Mouse (Mus musculus): ENCODE results near the gene AC109138.7.

GRCm38 (mm10) chr19:4257216-4257896 is 43.2 kb downstream of the AC109138.7 start:
- TF ChIP-seq CTCF (IDR thresholded peaks at IDR 0.05; ENCODE audit: low read depth, low read length) (peak; percentile 95), POLR2A (IDR thresholded peaks at IDR 0.05; ENCODE audit: extremely low read depth, insufficient read depth, low read length) (no peak)
